14 mouse cellular contexts compared by ENCODE assay signal in the genomic region with DNA sequence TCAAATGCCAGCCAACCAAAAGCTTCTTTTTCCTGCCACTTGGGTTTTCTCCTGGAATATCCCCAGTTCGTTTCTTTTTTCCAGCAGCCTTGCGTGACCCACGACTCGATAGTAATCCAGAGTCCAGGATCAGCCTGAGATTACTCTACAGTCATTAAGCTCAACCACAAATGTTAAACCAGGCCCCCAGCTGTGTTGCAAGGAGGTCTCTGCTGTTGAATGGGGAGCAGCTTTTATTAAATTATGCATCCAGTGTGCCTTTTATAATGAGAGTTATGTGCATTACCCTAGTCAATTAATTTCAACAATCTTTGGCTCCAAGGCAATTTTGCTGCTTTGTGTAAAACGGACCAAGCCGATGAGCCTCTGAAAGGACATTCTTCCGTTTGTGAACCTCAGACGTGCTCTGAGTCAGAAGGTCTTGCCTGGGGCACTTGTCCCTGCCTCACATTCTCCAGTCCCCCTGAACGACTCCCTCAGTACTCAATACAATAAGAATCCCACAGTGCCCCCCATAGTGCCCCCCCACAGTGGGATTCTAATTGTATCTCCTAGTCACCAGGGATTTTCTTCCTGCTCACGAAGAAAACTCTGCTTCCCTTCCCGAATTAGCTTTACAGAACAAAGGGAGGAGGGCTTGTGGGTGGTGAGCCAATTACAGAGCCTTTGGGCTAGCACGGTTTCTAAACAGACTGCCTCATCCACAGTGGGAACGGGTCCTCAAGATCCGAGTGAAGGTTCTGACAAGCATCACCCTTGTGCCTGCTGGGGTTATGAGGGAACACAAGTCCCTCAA. TPM values are rescaled to one million over a fixed set of nuclear protein-coding genes. Genes with fewer than 3 reads are reported as not detected.
DNase-seq lines count a peak whose midpoint lies in the region; ATAC-seq and TF ChIP-seq lines count a peak whose summit lies in the region.
"Had no signal": no experiment of that assay in that cellular context is flagged by ENCODE, and none has a peak within 500 bp of the region (broad histone marks: within the 10 kb centered on the region; RNA-seq: fewer than 3 reads in every experiment).

No protein-coding gene starts in this region.

- no peaks in the 10 kb centered on the region for H3K36me3 ChIP-seq in forebrain, embryonic 16.5 days (ENCODE audit: control insufficient read depth, insufficient read depth)
- H3K36me3 ChIP-seq in midbrain, embryonic 13.5 days, result no peaks in the 10 kb centered on the region
- no peaks in the 10 kb centered on the region for H3K36me3 ChIP-seq in limb, embryonic 10.5 days
- H3K36me3 ChIP-seq: embryonic facial prominence, embryonic 15.5 days; G1E; limb, embryonic 15.5 days had no signal

- no peak overlapping the region for H3K4me3 ChIP-seq in forebrain, embryonic 16.5 days (replicated peaks; ENCODE audit: low read length)
- no peak overlapping the region for H3K4me3 ChIP-seq in midbrain, embryonic 13.5 days (replicated peaks)
- no peak overlapping the region for H3K4me3 ChIP-seq in limb, embryonic 10.5 days
- H3K4me3 ChIP-seq: embryonic facial prominence, embryonic 15.5 days; limb, embryonic 15.5 days had no signal

- no peak for TF ChIP-seq CTCF in brain, embryonic 14.5 days (IDR thresholded peaks at IDR 0.05; ENCODE audit: borderline replicate concordance, extremely low read depth, insufficient read depth, insufficient read length)

- ATAC-seq in forebrain, embryonic 16.5 days, result no peak; the same call in 1 of the 2 replicates
- peak; percentile 81 for ATAC-seq in midbrain, embryonic 13.5 days

- no peaks in the 10 kb centered on the region for H3K27me3 ChIP-seq in forebrain, embryonic 16.5 days (replicated peaks; ENCODE audit: control insufficient read depth, insufficient read depth, low read length)
- peaks cover 12% of the 10 kb centered on the region for H3K27me3 ChIP-seq in midbrain, embryonic 13.5 days
- peaks cover 5% of the 10 kb centered on the region; the same call in 1 of the 2 replicates for H3K27me3 ChIP-seq in limb, embryonic 10.5 days (ENCODE audit: low read depth, poor library complexity, severe bottlenecking)
- H3K27me3 ChIP-seq: embryonic facial prominence, embryonic 15.5 days; limb, embryonic 15.5 days had no signal

- peaks cover 16% of the 10 kb centered on the region for H3K4me1 ChIP-seq in forebrain, embryonic 16.5 days (replicated peaks; ENCODE audit: control insufficient read depth, insufficient read depth, low read length)
- peaks cover 26% of the 10 kb centered on the region for H3K4me1 ChIP-seq in midbrain, embryonic 13.5 days (replicated peaks)
- H3K4me1 ChIP-seq in limb, embryonic 10.5 days, result peaks cover 10% of the 10 kb centered on the region

- TF ChIP-seq POLR2A in brain, embryonic 14.5 days (IDR thresholded peaks at IDR 0.05; ENCODE audit: borderline replicate concordance, extremely low read depth, insufficient read depth, insufficient read length, poor library complexity, severe bottlenecking), result no peak

- DNase-seq in ES-CJ7 (ENCODE audit: low read depth, low spot score), result peak; percentile 28
- peak; percentile 74 for DNase-seq in brain, embryonic 14.5 days (ENCODE audit: low read depth)
- DNase-seq in layer of hippocampus, adult 9-11 months, result no peak
- DNase-seq in lung, postnatal 25 days (ENCODE audit: low spot score), result no peak
- no peak for DNase-seq in limb, embryonic 10.5 days (ENCODE audit: low spot score)
- DNase-seq in adrenal gland, postnatal 14 days, result no peak
- DNase-seq: thymus, postnatal 4 days had no signal

- no peaks in the 10 kb centered on the region for H3K9me3 ChIP-seq in forebrain, embryonic 16.5 days (ENCODE audit: control insufficient read depth, low read length)
- no peaks in the 10 kb centered on the region for H3K9me3 ChIP-seq in midbrain, embryonic 13.5 days
- H3K9me3 ChIP-seq in limb, embryonic 10.5 days (replicated peaks), result no peaks in the 10 kb centered on the region
- H3K9me3 ChIP-seq: embryonic facial prominence, embryonic 15.5 days; limb, embryonic 15.5 days had no signal

- WGBS in forebrain, embryonic 16.5 days, result 6% methylated on average over 14 of the region's 14 CpGs
- 1% methylated on average over 14 of the region's 14 CpGs for WGBS in midbrain, embryonic 13.5 days
- 31% methylated on average over 14 of the region's 14 CpGs for WGBS in limb, embryonic 10.5 days

- no peak overlapping the region for H3K27ac ChIP-seq in forebrain, embryonic 16.5 days (ENCODE audit: low read length)
- H3K27ac ChIP-seq in midbrain, embryonic 13.5 days, result peak overlapping the region; percentile 73
- H3K27ac ChIP-seq in limb, embryonic 10.5 days, result no peak overlapping the region
- H3K27ac ChIP-seq: embryonic facial prominence, embryonic 15.5 days; limb, embryonic 15.5 days had no signal

- H3K4me2 ChIP-seq in forebrain, embryonic 16.5 days (ENCODE audit: low read length), result peak overlapping the region; percentile 6; the same call in 1 of the 2 replicates
- peak overlapping the region; percentile 19 for H3K4me2 ChIP-seq in midbrain, embryonic 13.5 days (replicated peaks)
- H3K4me2 ChIP-seq: embryonic facial prominence, embryonic 15.5 days; limb, embryonic 15.5 days had no signal

- H3K9ac ChIP-seq in forebrain, embryonic 16.5 days (replicated peaks; ENCODE audit: low read depth, low read length), result 0 out of 2 replicates have a peak overlapping the region, but pooled peaks have one; percentile 3
- no peak overlapping the region for H3K9ac ChIP-seq in midbrain, embryonic 13.5 days (replicated peaks)
- H3K9ac ChIP-seq: embryonic facial prominence, embryonic 15.5 days; limb, embryonic 15.5 days had no signal

RNA-seq across cellular contexts. Expression of a gene that starts 46.0 kb away (rescaled TPM):
- 21.6 and 29.5 TPM in 2 replicates for polyA plus RNA-seq in brain, embryonic 14.5 days (2012; rRNA removed)
- polyA plus RNA-seq in forebrain, embryonic 16.5 days (2015; fragmentation: Nextera tagmentation; extraction: Ambion mirVana), result 77.9 and 93.9 TPM in 2 replicates
- 24.4 and 30.2 TPM in 2 replicates for polyA plus RNA-seq in midbrain, embryonic 13.5 days (2015; fragmentation: Nextera tagmentation; extraction: Ambion mirVana)
- polyA plus RNA-seq in limb, embryonic 10.5 days (2016; fragmentation: Nextera tagmentation; extraction: Ambion mirVana), result 10.7 and 13.7 TPM in 2 replicates
- 17.1 and 26.9 TPM in 2 replicates for total RNA-seq in adrenal gland, postnatal 14 days (2021)

RNA-seq across cellular contexts. Expression of a gene that starts 51.0 kb away (rescaled TPM):
- polyA plus RNA-seq in brain, embryonic 14.5 days (2012; rRNA removed), result 0.29 and 0.39 TPM in 2 replicates
- polyA plus RNA-seq in forebrain, embryonic 16.5 days (2015; fragmentation: Nextera tagmentation; extraction: Ambion mirVana), result 0.17 and 0.20 TPM in 2 replicates
- 0.22 and 0.23 TPM in 2 replicates for polyA plus RNA-seq in midbrain, embryonic 13.5 days (2015; fragmentation: Nextera tagmentation; extraction: Ambion mirVana)
- polyA plus RNA-seq in limb, embryonic 10.5 days (2016; fragmentation: Nextera tagmentation; extraction: Ambion mirVana), result not detected in 2 replicates
- not detected in 2 replicates for total RNA-seq in adrenal gland, postnatal 14 days (2021)
- polyA plus RNA-seq: embryonic facial prominence, embryonic 15.5 days; G1E; gonadal fat pad, adult 2 months; large intestine, adult 2 months; limb, embryonic 15.5 days had no signal

Comparison
In these comparisons a context has a peak if more than half of its experiments do, and no peak if none do; other contexts are left out.
1. DNase-seq: peak in ES-CJ7 (single experiment) and brain, embryonic 14.5 days (single experiment); none in layer of hippocampus, adult 9-11 months (single experiment), lung, postnatal 25 days (single experiment), limb, embryonic 10.5 days (single experiment) and adrenal gland, postnatal 14 days (single experiment).